Mouse (Mus musculus) testis, postnatal 14 days (tissue): ENCODE measurements at regions not wholly inside any gene's neighbourhood (a gene's known extent, or its start where the extent isn't known, plus 50 kb on each side); places are given as distances from the start of the nearest gene placed in this dataset.

Source experiments
- DNase-seq: peaks from one replicate; pipeline ENCODE4 v3.0.0; 2021; ENCODE audit warnings: low spot score

DNA sequence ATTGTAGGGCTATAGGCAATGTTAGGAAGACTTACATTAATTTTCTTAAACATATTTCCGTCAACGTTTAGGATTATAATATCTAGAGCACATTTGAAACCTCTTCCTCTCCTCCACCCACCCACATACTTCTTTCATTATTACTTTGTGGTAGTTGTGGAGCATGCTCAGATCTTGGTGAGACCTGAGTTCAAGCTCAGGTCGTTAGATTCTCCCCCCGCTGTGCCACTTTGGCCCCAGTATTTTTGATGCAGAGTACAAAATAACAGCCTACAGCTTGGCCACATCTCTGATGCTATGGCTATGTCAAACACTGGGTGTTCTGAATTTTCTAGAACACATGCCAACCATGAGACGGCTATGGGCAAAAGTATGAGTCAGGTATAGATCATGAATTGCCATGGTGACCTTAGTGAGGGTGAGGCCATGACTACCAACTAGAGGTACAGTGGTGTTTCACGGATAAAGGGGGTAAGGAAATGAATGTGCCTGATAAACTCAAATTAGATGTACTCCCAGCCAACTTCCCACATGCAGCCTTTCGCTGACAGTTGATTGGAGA is 68.5 kb upstream of the H2afz start:
- no peak for DNase-seq

GRCm38 (mm10) chr3:137798769-137799168 is 65.5 kb upstream of the H2afz start:
- no peak for DNase-seq

DNA sequence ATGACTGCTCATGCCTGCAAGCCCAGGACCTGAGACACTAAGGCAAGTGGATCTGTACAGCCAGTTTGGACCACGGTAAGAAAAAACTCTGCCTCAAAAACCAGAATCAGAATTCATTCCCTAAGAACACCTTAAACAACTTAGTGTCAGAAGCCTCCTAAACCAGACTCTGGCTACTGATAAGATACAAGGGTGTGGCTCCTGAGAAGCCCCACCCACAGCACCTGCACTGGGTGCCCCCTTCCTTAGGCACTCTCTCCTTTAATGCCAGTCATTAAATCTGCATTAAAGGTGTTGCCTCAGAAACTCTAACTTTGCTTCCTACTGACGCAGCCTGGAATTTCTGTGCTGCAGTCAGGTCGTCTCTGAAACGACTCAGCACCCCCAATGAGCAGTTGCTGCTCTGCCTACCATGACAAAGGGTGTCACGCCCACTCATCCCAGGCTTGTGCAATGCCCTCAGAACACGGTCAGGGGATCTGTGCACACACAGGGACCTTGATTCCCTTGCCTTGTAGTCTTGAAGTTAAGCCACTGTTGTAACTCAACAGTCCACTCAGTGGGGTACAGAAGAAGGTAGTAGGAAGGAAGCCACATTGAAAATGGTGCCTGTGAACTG is 62.8 kb upstream of the H2afz start:
- no peak for DNase-seq

DNA sequence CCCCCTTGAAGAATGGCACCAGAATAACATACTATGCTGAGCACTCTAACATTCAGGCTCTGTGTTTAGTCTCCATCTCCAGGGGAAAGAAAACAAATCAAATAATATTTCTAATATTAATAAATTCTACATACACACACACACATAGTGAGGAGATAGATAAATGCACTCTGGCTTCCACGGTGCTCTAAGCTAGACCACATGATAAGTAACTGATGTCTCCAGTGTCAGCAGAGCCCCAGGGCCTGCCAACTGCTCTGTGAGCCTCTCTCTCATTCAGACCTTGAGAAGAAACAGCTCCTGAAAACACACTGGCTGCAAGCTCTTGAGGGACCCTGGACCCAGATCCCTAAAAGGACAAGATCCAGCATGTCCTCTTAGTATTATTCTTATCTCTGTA is 56.9 kb upstream of the H2afz start:
- no peak for DNase-seq

DNA sequence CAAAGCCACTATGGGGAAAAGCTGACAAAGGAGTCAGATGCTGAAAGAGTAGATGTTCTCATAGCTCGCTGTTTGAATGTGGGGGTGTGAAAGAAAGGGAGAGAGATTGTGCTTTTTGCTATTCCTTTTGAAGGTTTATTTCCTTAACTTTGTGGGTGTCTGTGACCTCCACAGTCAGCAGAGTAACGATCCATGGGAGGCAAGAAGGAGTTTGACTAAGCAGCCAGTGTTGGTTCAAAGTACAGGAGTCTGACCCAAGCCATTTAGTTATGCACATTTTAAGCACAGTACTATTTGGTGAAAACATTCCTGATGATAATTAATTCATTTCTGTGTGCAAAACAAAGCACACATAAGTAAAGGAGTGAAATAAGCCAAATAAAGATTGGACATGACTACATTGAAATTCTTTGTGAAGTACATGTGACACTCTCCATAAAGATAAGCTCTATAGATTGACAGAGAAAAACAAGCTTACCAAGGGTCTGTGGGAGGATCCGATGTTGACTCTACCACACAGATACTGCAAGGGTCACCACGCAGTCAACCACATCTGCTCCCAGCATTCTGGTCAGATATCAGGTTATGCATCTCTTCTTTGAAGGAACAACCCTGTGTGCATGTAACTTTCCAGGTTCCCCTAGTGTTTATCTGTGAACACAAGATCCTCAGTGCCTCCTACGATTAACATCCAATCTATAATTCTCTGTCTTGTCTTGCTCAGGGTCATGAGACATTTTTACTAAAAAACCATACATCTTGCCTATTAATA is 56.2 kb upstream of the H2afz start:
- DNase-seq = no peak

- DNase-seq = no peak
Observed at GRCm38 (mm10) chr3:137810123-137810522, 54.2 kb upstream of the H2afz start.
